Mouse (Mus musculus): ENCODE results near the gene Dcbld2.

DNA sequence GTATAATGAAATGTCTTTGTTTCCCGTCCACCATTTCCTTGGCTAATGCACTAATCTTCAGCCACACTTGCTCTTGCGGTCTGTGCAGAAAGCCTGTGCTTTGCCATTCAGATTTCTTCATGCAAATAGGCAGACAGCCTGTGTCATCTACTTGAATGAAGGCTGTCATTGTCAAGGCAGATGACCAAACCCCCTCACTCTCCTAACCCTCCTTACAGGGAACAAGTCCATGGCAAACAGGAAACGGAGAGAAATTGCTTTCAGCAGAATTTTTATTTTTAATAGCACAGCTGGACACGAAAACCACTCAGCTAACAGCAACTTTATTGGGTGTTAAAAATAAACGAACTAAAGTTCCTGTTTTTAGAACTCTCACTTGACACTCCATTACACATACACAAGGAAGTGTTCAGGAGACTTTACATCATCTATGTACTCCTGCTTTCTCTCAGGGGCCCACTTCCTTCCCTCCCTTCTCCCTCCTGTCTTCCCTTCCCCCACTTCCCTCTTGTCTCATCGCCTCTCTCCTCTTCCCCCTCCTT, 93.6 kb downstream of the Dcbld2 start:
- TF ChIP-seq CTCF (IDR thresholded peaks at IDR 0.05; ENCODE audit: low read depth, low read length) (no peak), POLR2A (IDR thresholded peaks at IDR 0.05; ENCODE audit: extremely low read depth, insufficient read depth, low read length) (no peak)

Data from liver, adult 2 months (tissue).